Mouse (Mus musculus): ENCODE results near the gene Bola1.

- TF ChIP-seq CTCF (IDR thresholded peaks at IDR 0.05; ENCODE audit: control insufficient read depth, insufficient read depth, low read length) (no peak), POLR2A (IDR thresholded peaks at IDR 0.05; ENCODE audit: borderline replicate concordance, control insufficient read depth, low read depth, low read length) (no peak)
These were observed 16.3 kb upstream of the Bola1 start for GRCm38 (mm10) chr3:96235836-96236235.

Data from bone marrow, adult 2 months (tissue).